Mouse (Mus musculus): Measurements from ENCODE around the gene Eng. TPM values are rescaled to one million over a fixed set of nuclear protein-coding genes. Genes with fewer than 3 reads are reported as not detected.
A peak's percentile ranks its signal among the peaks of the same experiment; 100 is the strongest.

Eng gene
- polyA plus RNA-seq, 1 experiment from 2014 or later: 24.7 TPM

DNA sequence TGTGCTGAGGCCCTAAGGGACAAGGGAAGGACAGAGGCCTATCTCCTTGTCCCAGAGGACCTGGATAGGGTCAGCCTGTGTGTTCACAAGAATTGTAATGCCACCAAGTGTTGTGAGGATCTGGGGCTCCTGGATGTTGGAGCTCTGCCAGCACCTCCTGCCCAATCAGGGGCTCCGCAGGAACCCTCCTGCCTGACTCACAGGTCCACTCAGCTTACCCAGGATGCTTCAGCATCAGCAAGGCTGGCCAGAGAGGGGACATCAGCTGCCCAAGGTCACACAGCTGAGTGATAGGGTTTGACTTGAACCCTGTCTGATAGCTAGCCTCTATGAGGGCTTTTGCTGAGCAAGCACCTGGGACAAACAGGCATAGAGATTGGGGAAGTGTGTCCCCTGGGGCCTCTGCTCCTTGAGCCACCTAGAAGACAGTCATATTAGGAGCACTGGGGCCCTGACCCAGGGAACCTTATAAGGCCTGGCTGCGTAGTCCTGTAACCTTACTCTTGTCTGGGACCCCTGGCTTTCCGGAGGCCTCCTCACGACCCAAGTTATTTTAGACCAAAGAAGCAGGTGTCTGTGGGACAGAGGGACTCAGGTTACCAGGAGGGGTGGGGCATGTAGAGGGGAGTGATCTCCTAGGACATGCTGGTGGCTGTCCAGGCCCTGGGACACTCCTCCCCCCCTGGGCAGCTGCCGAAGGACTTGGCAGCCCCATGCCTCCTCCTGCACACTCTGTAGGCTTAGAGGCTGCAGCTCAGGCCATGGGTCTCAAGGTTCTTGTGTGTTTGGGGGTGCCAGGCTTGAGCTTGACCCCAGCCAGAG, 20.3 kb upstream of the Eng start:
- Histone ChIP-seq H3K9me3 (no peaks in the 10 kb centered on the region), H3K27me3 (ENCODE audit: poor library complexity, severe bottlenecking) (no peaks in the 10 kb centered on the region), H3K4me3 (peak overlapping the region; percentile 45; the same call in 1 of the 2 replicates), H3K4me1 (peaks cover 79% of the 10 kb centered on the region), H3K27ac (peak overlapping the region; percentile 87), H3K36me3 (replicated peaks) (no peaks in the 10 kb centered on the region)
- 55% methylated on average over 5 of the region's 5 CpGs for WGBS
- no peak for DNase-seq (ENCODE audit: extremely low spot score, low spot score)

DNA sequence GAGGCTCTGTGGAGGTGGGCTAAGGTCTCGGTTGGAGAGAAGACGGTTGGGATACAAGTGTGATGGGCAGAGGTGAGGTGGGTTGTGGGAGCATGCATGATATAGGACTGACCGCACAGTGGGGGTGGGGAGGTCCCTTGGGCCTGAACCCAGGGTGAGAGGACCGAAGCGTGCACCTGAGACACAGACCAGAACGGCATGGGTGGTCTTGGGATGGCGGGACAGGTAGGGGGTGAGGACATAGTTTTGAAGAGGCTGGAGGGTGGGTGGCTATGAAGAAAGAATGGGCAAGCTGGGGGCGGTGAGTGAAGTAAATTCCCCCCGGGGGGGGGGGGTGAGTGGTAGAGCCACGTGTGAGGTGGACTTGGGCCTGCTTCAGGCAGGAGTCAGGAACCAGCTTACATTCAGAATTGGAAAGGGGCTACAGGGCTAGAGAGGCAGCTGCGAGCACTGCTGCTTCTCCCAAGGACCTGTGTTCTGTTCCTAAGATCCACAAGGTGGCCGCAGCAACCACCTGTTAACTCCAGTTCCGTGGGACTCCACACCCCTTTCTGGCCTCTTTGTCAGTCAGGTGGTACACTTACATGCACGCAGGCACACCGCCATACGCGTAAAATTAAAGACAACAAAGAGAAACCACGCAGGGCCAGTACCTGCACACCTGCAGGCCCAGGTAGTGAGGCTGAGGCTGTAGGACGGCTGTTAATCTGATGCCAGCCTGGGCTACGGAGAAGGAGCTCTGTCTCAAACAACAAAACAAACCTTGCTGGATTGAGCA, 18.9 kb upstream of the Eng start:
- H3K4me3 ChIP-seq: no peak overlapping the region
- H3K27me3 ChIP-seq (ENCODE audit: poor library complexity, severe bottlenecking): no peaks in the 10 kb centered on the region
- H3K27ac ChIP-seq: no peak overlapping the region; the same call in 1 of the 2 replicates
- no peaks in the 10 kb centered on the region for H3K9me3 ChIP-seq
- WGBS: 65% methylated on average over 20 of the region's 20 CpGs
- no peak for DNase-seq (ENCODE audit: extremely low spot score, low spot score)
- peaks cover 81% of the 10 kb centered on the region for H3K4me1 ChIP-seq
- no peaks in the 10 kb centered on the region for H3K36me3 ChIP-seq (replicated peaks)

DNA sequence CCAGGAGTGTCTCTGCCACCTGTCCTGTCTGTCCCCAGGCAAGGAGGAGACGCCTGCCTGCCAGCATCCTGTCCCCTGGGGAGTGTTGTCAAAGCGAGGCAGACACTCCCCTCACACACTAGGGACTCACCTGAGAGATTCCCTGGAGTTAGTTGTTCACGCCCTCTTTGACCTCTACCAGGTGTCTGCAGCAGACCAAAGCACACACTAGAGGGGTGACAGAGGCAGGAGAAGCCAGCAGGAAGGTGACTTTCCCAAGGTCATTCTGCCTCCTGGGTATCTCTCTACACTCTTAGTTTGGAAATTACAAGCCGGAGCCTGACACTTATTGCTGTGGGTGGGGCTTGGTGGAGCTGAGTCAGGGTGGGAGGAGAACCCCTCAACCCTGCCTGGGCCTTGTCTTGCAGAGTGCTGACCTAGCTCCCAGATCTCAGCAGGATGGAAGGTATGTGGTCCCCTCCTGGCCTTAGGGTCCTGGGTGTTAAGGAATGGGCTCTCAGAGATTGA, 18.3 kb upstream of the Eng start:
- DNase-seq (ENCODE audit: extremely low spot score, low spot score): no peak
- Histone ChIP-seq H3K4me3 (no peak overlapping the region), H3K4me1 (peaks cover 81% of the 10 kb centered on the region), H3K27me3 (ENCODE audit: poor library complexity, severe bottlenecking) (no peaks in the 10 kb centered on the region), H3K9me3 (no peaks in the 10 kb centered on the region), H3K36me3 (replicated peaks) (no peaks in the 10 kb centered on the region), H3K27ac (peak overlapping the region; percentile 84)
- 60% methylated on average over 4 of the region's 4 CpGs for WGBS

DNA sequence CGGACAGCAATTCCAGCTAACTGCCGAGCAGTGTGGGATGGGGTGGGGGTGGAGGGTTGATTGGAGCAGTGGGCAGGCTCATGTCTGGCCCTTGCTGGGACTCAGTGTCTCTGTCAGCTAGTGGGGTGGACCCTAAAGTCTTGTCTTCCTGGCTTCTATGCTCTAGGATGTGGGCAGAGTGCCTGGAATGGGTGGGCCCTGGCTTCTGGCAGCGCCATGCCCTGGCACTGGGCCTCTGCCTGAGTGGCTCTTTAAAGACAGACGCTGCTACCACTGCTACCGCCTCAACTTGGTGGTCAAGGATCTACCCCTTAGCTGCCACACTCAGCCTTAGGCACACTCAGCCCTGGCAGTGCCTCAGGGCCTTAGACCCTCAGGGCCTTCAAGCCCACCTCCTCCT, 17.7 kb upstream of the Eng start:
- Histone ChIP-seq H3K27ac (peak overlapping the region; percentile 84), H3K4me3 (peak overlapping the region; percentile 32; the same call in 1 of the 2 replicates), H3K4me1 (peaks cover 87% of the 10 kb centered on the region), H3K9me3 (no peaks in the 10 kb centered on the region), H3K27me3 (ENCODE audit: poor library complexity, severe bottlenecking) (no peaks in the 10 kb centered on the region), H3K36me3 (replicated peaks) (no peaks in the 10 kb centered on the region)
- 44% methylated on average over 5 of the region's 5 CpGs for WGBS
- no peak for DNase-seq (ENCODE audit: extremely low spot score, low spot score)

DNA sequence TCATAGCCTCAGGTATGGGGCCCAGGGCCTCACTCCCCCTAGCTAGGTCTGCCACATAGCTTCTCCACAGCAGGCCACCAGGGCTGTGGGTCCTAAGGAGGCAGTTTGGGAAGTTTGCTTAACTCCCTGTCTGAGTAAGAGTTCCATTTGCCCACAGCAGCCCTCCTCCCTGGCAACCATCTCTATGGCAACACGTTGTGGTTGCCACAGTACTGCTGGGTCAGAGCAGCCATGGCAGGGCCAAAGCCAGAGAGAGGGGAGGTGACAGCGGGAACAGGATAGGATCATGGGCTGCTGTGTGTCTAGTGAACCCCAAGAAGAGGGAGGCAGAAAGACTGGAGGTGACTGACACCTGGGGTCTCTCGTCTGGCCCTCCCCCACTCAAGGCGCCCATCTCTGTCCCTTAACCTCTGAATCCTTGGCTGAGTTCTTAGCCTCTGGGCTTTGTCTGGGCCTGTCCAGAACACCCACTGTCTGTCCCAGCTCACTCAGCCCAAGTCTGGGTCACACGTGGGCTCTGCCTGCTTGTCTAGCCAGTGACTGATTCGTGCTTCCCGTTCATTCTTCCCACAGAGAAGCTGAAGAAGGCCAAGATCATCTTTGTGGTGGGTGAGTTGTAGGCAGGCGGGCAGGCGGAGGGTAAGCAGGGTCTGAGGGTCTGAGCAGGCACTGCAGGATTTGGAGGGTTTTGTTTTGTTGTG, 17.0 kb upstream of the Eng start:
- WGBS: 34% methylated on average over 9 of the region's 9 CpGs
- no peaks in the 10 kb centered on the region for H3K9me3 ChIP-seq
- no peaks in the 10 kb centered on the region for H3K36me3 ChIP-seq (replicated peaks)
- H3K4me1 ChIP-seq: peaks cover 85% of the 10 kb centered on the region
- H3K4me3 ChIP-seq: peak overlapping the region; percentile 32
- peak overlapping the region; percentile 84 for H3K27ac ChIP-seq
- H3K27me3 ChIP-seq (ENCODE audit: poor library complexity, severe bottlenecking): no peaks in the 10 kb centered on the region
- DNase-seq (ENCODE audit: extremely low spot score, low spot score): peak; percentile 85

DNA sequence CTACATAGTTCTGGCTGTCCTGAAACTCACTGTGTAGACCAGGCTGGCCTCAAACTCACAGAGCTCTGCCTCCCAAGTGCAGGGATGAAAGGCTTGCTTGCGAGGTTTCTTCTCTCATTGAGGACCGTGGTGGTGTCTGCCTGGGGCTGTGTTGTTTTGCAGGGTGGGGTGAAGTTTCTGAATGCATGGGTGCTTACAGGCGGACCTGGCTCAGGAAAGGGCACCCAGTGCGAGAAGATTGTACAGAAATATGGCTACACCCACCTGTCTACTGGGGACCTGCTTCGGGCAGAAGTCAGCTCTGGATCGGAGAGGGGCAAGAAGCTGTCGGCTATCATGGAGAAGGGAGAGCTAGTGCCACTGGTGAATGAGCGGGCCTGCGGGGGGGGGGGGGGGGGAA, 16.4 kb upstream of the Eng start:
- H3K4me3 ChIP-seq: peak overlapping the region; percentile 32
- peak overlapping the region; percentile 84 for H3K27ac ChIP-seq
- H3K27me3 ChIP-seq (ENCODE audit: poor library complexity, severe bottlenecking): no peaks in the 10 kb centered on the region
- WGBS: 78% methylated on average over 8 of the region's 9 CpGs
- H3K4me1 ChIP-seq: peaks cover 83% of the 10 kb centered on the region
- no peaks in the 10 kb centered on the region for H3K36me3 ChIP-seq (replicated peaks)
- DNase-seq (ENCODE audit: extremely low spot score, low spot score): no peak
- H3K9me3 ChIP-seq: no peaks in the 10 kb centered on the region

DNA sequence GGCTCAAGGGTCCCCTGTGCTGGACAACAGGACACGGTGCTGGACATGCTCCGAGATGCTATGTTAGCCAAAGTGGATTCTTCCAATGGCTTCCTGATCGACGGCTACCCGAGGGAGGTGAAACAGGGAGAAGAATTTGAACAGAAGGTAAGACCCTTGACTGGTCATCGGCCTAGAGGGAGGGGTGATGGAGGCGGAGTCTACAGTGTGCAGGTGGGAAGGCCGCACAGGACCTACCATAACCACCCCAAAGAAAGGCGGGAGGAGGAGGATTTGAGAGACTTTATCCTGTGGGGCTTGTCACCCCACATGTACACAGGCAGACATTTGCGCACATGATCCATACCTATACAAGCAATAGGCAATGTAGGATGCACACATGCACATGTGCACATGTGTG, 15.3 kb upstream of the Eng start:
- peaks cover 75% of the 10 kb centered on the region for H3K4me1 ChIP-seq

DNA sequence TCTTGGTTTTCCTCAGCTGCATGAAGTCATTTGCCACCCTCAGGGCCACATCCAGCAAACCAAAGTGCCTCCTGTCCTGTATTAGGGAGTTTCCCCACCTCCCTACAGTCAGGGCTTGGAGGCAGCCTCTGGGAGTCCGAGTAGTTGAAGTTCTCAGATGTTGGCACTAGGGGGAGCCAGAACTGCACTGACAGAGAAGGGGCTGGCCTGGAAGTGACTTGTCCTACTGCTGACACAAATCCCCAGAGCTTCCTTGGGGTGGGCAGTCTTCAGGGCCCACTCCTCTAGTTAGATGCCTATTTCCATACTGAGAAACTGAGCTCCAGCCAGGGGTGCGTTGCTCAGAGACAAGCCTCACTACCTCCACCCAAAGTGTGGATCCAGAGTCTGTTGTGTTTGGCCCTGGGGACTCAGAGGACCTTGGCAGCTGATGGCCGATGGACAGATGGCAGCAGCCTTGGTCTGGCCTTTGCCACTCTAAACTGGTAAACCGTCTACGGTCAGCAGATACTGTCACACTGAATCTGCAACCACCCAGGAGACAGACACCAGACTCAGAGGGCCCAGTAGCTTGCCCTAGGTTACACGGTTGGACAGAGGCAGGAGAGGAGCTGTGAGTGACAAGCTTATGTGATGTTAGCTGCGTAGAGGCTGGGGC, 14.5 kb upstream of the Eng start:
- peak overlapping the region; percentile 49 for H3K27ac ChIP-seq
- no peaks in the 10 kb centered on the region for H3K27me3 ChIP-seq (ENCODE audit: poor library complexity, severe bottlenecking)
- WGBS: 60% methylated on average over 7 of the region's 7 CpGs
- H3K4me3 ChIP-seq: no peak overlapping the region
- peak; percentile 80 for DNase-seq (ENCODE audit: extremely low spot score, low spot score)
- H3K9me3 ChIP-seq: no peaks in the 10 kb centered on the region
- H3K4me1 ChIP-seq: peaks cover 67% of the 10 kb centered on the region
- H3K36me3 ChIP-seq (replicated peaks): no peaks in the 10 kb centered on the region

More for the DNA sequence above, 15.3 kb upstream of the Eng start:
- Histone ChIP-seq H3K9me3 (no peaks in the 10 kb centered on the region), H3K27ac (no peak overlapping the region; the same call in 1 of the 2 replicates), H3K27me3 (ENCODE audit: poor library complexity, severe bottlenecking) (no peaks in the 10 kb centered on the region), H3K4me3 (no peak overlapping the region), H3K36me3 (replicated peaks) (no peaks in the 10 kb centered on the region)
- WGBS: 87% methylated on average over 10 of the region's 10 CpGs
- DNase-seq (ENCODE audit: extremely low spot score, low spot score): no peak

DNA sequence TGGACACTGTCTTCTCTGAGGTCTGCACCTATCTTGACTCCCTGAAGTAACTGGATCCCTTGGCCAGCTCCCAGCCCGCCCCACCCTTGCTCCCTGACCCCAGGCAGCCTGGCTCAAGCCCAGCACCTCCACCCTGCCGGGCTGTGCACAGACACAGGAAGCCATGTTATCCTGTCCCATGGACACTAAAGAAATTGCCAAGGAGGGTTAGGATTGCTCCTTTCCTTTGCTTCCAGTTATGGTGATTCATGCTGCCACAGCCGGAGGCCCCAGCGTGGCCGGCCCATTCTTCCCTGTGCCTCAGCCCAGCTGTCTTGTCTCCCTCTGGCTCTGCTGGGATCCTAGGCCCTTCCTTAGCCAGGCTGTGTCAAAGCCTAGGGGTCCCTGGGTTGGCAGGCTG, 12.7 kb upstream of the Eng start:
- Histone ChIP-seq H3K36me3 (replicated peaks) (no peaks in the 10 kb centered on the region), H3K27ac (peak overlapping the region; percentile 65), H3K27me3 (ENCODE audit: poor library complexity, severe bottlenecking) (no peaks in the 10 kb centered on the region), H3K4me3 (no peak overlapping the region), H3K4me1 (peaks cover 57% of the 10 kb centered on the region), H3K9me3 (no peaks in the 10 kb centered on the region)
- no peak for DNase-seq (ENCODE audit: extremely low spot score, low spot score)
- 78% methylated on average over 5 of the region's 5 CpGs for WGBS

DNA sequence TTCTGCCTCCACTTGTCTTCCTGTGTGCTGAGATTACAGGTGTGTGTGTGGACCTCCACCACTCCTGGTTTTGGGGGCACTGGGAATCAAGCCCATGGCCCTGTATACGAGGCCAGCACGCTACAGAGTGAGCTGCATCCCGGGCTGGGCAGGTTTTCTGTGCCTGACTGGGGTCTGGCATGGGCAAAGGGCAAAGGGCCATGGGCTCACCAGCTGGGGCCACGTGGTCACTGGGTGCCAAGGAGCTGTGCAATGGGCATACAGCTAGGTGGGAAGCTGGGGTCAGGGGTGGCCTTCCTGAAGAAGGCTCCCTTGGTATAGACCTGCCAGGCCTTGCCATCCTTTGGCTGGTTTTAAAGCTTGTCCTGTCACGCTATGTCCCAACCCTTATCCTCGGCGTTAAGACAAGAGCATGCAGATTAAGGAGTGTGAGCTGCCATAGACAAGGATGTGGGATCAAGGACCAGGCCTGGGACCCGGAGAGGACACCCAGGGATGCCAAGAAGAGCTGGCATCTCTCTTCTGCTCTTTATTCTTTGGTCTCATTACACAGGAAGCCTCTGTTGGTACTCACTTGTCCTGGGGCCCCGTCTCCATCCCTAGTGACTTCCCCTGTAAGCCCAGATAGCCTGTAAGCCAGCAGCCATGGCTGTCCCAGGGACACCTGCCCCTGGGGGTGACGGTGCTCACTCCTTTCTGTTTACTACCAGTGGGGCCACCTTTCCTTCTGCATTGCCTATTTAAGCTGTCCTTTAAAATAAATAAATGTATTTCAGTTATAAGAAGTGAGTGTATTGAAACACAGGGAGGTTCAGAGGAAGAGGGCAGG, 11.9 kb upstream of the Eng start:
- Histone ChIP-seq H3K9me3 (no peaks in the 10 kb centered on the region), H3K27ac (no peak overlapping the region), H3K4me3 (no peak overlapping the region), H3K27me3 (ENCODE audit: poor library complexity, severe bottlenecking) (no peaks in the 10 kb centered on the region), H3K36me3 (replicated peaks) (no peaks in the 10 kb centered on the region), H3K4me1 (peaks cover 49% of the 10 kb centered on the region)
- 83% methylated on average over 10 of the region's 10 CpGs for WGBS
- DNase-seq (ENCODE audit: extremely low spot score, low spot score): no peak

DNA sequence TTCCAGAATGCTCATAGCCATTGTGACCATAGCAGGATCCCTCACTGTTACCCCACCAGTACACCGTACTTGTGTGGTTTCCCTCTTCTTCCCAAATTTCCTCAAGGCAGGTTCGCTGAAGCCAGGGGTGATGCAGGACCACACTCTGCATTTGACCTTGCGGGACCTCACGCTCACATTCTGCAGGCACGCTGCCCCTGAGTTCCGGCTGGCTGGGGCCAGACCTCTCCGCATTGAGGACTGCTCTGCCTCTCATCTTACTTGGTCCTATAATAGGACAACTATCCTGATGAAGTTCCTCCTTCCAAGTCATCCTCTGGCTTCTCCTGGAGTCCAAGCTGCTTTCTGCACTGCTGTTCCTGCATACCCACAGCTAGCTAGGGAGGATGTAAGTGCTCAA, 9.8 kb upstream of the Eng start:
- no peak for DNase-seq (ENCODE audit: extremely low spot score, low spot score)
- Histone ChIP-seq H3K36me3 (replicated peaks) (no peaks in the 10 kb centered on the region), H3K4me3 (no peak overlapping the region), H3K27ac (no peak overlapping the region), H3K4me1 (peaks cover 31% of the 10 kb centered on the region), H3K27me3 (ENCODE audit: poor library complexity, severe bottlenecking) (no peaks in the 10 kb centered on the region), H3K9me3 (no peaks in the 10 kb centered on the region)
- WGBS: 90% methylated on average over 7 of the region's 7 CpGs
